Mouse (Mus musculus): ENCODE data around the gene Stap2.

GRCm38 (mm10) chr17:56030238-56030870, 25.0 kb upstream of the Stap2 start:
- no peak for TF ChIP-seq MYOG (IDR thresholded peaks at IDR 0.05; ENCODE audit: control insufficient read depth in 1 of 3, insufficient read depth in 1 of 3, insufficient read length in 2 of 3, low read depth in 2 of 3)
- TF ChIP-seq TCF12 (IDR thresholded peaks at IDR 0.05; ENCODE audit: insufficient read depth, poor library complexity, severe bottlenecking): no peak
- TF ChIP-seq MYOD1 (IDR thresholded peaks at IDR 0.05; ENCODE audit: control insufficient read depth in 1 of 3, insufficient read length in 2 of 3, low read depth in 2 of 3): no peak
- TF ChIP-seq POLR2A (IDR thresholded peaks at IDR 0.05; ENCODE audit: insufficient read length, low read depth): no peak
- no peak for TF ChIP-seq POLR2AphosphoS2 (IDR thresholded peaks at IDR 0.05; ENCODE audit: insufficient read length, low read depth)
- TF ChIP-seq USF1 (IDR thresholded peaks at IDR 0.05; ENCODE audit: low read depth): no peak
- no peak for TF ChIP-seq CEBPB (IDR thresholded peaks at IDR 0.05; ENCODE audit: insufficient read depth, poor library complexity, severe bottlenecking)
- no peak for TF ChIP-seq MAX (IDR thresholded peaks at IDR 0.05; ENCODE audit: low read depth)
- no peak for TF ChIP-seq SRF (IDR thresholded peaks at IDR 0.05; ENCODE audit: control insufficient read depth, insufficient read length, low read depth)
- TF ChIP-seq TCF3 (IDR thresholded peaks at IDR 0.05; ENCODE audit: insufficient read length, low read depth): no peak
